Mouse (Mus musculus): ENCODE measurements around the gene 4930438A08Rik.
A peak's percentile ranks its signal among the peaks of the same experiment; 100 is the strongest.
"Not testable (repeated sequence)": the region's sequence is repeated elsewhere in the genome, so short reads cannot be mapped to it uniquely, and the experiment has no call there.

Gene 4930438A08Rik

DNA sequence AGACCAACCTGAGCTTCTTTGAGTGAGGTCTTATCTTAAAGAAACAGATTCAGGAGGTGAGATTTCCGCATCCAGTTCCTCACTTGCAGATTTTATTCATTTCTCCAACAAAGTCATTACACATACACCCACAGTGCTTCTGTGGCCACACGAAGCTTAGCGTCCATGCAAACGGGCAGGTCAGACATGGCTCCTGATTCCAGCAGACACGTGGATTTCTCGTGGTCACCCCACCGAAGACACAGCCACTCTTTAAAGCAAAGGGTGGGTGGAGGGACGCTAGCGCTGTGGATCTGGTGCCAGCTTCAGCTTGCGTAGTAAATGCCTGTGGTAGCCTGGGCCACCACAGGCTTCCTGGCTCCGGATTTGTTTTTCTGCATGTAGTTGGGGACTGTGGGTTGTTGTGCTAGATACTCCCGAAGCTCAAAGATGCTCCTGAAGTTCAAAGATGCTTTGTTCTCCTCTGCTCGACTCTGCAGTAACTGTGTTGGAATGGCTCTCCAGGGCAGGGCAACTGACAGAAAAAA lies 7.4 kb downstream of the 4930438A08Rik start:
- peak; percentile 54 for DNase-seq (ENCODE audit: low read depth, low spot score)

GRCm38 (mm10) chr11:58282518-58282917 lies 7.9 kb downstream of the 4930438A08Rik start:
- DNase-seq (ENCODE audit: low read depth, low spot score), result no peak

DNA sequence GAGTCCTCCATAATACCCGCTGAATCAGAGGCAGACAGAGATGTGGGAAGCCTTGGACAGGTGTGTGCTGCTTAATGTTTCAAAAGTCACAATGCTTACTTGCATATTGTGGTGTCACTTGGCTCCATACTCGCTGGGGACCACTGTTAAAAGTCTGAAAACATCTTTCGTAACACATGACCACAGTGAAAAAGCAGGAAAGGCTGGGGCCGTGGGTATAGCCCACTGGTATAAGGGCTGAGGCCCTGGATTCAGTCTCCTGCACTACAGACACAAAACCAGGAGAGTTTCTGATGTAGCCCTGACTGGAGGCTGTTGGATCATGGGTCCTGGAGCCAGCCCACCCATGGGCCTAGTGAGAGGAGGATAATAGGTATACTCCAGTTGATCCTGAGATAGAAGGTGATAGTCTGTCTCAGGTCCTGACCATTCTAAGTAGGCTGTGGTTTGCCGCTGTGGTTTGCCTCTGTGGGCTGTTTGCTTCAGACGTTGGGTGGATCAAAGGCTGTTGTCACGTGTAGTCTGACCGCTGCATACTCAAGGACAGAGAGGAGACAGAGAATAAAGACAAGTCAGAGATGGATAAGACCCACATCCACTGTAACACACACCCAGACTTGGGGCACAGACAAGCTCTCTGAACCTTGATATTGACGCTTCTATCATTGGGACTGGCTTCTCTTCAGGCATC lies 15.5 kb downstream of the 4930438A08Rik start:
- DNase-seq (ENCODE audit: low read depth, low spot score), result peak; percentile 62

- no peak for DNase-seq (ENCODE audit: low read depth, low spot score)
Observed at GRCm38 (mm10) chr11:58290812-58291211, 16.2 kb downstream of the 4930438A08Rik start.

GRCm38 (mm10) chr11:58292791-58293190 lies 18.2 kb downstream of the 4930438A08Rik start:
- no peak for DNase-seq (ENCODE audit: low read depth, low spot score)

DNA sequence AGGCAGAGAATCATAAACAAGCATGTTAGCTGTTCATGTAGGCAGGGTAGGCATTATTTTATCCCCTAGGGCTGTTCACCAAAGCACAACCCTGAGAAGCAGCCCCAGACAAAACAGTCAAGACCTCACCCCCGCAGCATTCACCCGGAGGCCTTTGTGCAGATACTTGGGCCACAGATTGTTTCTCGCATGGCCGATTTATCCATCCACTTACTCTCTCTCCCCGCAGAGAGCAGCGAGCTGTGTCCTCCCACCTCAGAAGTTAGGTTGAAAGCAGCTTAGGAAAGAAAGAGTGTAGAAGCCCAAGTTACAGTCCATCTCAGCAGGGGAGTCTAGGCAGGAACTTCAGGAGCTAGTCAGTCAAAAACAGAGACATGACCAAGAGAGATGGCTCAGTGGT lies 22.8 kb downstream of the 4930438A08Rik start:
- no peak for DNase-seq (ENCODE audit: low read depth, low spot score)

GRCm38 (mm10) chr11:58301057-58301456 lies 26.5 kb downstream of the 4930438A08Rik start:
- DNase-seq (ENCODE audit: low read depth, low spot score), result peak; percentile 83

GRCm38 (mm10) chr11:58301837-58302754 lies 27.5 kb downstream of the 4930438A08Rik start:
- peak; percentile 95 for DNase-seq (ENCODE audit: low read depth, low spot score)

DNA sequence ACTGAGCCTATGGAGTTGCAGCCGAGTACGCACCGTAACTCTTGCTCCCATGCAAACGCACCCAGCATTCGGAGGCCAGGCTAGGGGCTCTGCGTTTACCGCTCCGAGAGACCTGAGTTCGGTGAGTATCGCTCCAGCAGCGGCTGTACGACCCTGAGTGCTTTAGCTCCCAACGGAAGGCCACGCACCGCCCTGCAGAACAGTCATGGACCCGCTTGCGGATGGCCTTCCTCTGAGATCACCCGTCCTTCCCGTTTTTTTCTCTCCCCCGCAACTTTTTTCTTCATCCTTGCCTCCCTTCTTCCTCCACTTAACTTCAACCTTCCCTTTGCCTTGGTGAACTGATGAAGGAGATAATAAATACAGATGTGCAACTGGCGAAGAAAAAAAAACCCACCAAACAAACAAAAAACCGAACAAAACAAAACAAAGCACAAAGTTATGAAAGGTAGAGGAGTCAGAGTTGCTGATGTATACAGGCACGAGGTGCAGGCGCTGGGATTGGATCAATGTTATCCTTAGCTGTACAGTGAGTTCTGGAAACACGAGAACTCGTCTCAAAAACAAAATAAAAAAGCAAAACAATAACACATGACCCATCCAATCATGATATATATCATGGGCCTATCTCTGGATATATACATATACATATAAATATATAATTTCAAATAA lies 28.3 kb downstream of the 4930438A08Rik start:
- no peak for DNase-seq (ENCODE audit: low read depth, low spot score)

- no peak for DNase-seq (ENCODE audit: low read depth, low spot score)
Observed at GRCm38 (mm10) chr11:58303594-58303993, 29.0 kb downstream of the 4930438A08Rik start.

DNA sequence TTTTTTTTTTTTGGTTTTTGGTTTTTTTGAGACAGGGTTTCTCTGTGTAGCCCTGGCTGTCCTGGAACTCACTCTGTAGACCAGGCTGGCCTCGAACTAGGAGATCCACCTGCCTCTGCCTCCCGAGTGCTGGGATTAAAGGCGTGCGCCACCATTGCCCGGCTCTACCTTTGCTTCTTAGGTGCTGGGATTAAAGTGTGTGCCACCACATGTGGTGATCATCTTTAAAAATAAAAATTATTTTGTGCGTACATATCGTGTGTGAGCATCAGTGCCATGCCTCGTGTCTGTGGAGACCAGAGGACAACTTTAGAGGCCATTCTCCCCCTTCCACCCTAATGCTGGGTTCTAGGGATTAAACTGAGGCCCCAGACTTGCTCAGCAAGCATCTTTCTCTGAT lies 30.7 kb downstream of the 4930438A08Rik start:
- not testable (repeated sequence) for DNase-seq (ENCODE audit: low read depth, low spot score)

GRCm38 (mm10) chr11:58306860-58307308 lies 32.3 kb downstream of the 4930438A08Rik start, which contains the start of gene Zfp692:
Gene Zfp692 (plus strand): TSS chr11:58307069.
- DNase-seq (ENCODE audit: low read depth, low spot score), result peak; percentile 92

GRCm38 (mm10) chr11:58307411-58308080 lies 32.9 kb downstream of the 4930438A08Rik start:
- peak; percentile 71 for DNase-seq (ENCODE audit: low read depth, low spot score)

- no peak for DNase-seq (ENCODE audit: low read depth, low spot score)
Observed at GRCm38 (mm10) chr11:58308661-58309060, 34.1 kb downstream of the 4930438A08Rik start.

GRCm38 (mm10) chr11:58314069-58314468 lies 39.5 kb downstream of the 4930438A08Rik start:
- no peak for DNase-seq (ENCODE audit: low read depth, low spot score)

- no peak for DNase-seq (ENCODE audit: low read depth, low spot score)
Observed at GRCm38 (mm10) chr11:58315536-58316168, 41.1 kb downstream of the 4930438A08Rik start.

DNA sequence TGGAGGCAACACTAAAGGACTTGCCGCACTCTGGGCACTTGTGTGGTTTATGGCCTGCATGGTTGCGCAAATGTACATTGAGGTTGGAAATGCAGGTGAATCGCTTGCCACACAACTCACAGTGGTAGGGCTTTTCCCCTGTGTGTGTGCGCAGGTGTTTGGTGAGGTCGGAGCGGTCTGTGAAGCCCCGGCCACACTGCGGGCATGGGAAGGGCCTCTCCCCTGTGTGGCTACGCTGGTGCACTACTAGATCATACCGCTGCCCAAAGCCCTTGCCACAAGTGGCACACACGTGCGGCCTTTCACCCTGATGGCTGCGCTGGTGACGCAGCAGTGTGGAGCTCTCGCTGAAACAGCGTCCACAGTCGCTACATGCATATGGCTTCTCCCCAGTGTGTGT lies 41.7 kb downstream of the 4930438A08Rik start:
- DNase-seq (ENCODE audit: low read depth, low spot score), result no peak

- DNase-seq (ENCODE audit: low read depth, low spot score), result no peak
Observed at GRCm38 (mm10) chr11:58316768-58317390, 42.3 kb downstream of the 4930438A08Rik start.

GRCm38 (mm10) chr11:58322824-58323569 lies 48.4 kb downstream of the 4930438A08Rik start:
- peak; percentile 96 for DNase-seq (ENCODE audit: low read depth, low spot score)

Data from CD4-positive helper T cell, adult 2 months (primary cell).